Mouse (Mus musculus) testis, postnatal 10 days (tissue): ENCODE results near the gene Tmcc3.

Experiments used
- DNase-seq: peaks from one replicate; pipeline ENCODE4 v3.0.0; 2021; ENCODE audit warnings: low spot score

Tmcc3 gene

GRCm38 (mm10) chr10:94360664-94361063 is 48.9 kb downstream of the Tmcc3 start:
- DNase-seq, result no peak

GRCm38 (mm10) chr10:94371293-94371692 is 59.5 kb downstream of the Tmcc3 start:
- DNase-seq, result no peak

- DNase-seq, result no peak
Measured at GRCm38 (mm10) chr10:94376941-94377340, 65.2 kb downstream of the Tmcc3 start.

- DNase-seq, result no peak
Measured at GRCm38 (mm10) chr10:94377844-94378243, 66.1 kb downstream of the Tmcc3 start.

DNA sequence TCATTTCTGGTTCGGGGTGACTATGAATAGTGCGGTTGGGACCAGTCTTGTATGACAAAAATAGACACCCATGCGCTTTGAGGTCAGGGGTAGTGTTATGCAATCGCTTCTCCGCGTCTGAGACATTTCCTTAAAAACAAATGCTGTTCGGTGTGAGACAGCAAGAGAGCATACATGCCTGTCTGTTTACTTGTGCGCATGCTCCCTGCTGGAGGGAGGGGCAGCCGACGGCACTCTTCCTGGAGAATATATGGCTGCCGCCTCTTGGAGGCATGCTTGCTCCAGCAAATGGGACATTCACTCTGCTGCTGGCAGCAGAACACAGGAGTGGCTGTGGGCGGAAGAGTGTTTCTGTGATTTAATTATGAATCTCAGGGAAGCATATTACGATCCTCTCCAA is 66.6 kb downstream of the Tmcc3 start:
- DNase-seq, result peak; percentile 79

DNA sequence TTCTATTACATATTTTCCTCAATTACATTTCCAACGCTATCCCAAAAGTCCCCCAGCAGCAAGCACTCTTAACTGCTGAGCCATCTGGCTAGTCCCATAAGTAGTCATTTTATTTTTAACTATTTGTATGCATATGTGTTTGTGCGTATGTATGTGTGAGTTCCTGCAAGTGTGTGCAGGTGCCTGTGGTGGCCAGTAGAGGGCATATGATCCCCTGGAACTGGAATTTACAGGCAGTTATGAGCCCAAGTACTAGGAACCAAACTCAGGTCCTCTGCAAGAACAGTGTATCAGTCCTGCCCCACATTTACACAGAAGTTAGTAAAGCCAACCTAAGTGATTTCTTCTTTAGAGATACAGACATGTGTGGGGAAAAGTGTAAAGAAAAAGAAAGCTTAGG is 68.3 kb downstream of the Tmcc3 start:
- DNase-seq, result no peak

DNA sequence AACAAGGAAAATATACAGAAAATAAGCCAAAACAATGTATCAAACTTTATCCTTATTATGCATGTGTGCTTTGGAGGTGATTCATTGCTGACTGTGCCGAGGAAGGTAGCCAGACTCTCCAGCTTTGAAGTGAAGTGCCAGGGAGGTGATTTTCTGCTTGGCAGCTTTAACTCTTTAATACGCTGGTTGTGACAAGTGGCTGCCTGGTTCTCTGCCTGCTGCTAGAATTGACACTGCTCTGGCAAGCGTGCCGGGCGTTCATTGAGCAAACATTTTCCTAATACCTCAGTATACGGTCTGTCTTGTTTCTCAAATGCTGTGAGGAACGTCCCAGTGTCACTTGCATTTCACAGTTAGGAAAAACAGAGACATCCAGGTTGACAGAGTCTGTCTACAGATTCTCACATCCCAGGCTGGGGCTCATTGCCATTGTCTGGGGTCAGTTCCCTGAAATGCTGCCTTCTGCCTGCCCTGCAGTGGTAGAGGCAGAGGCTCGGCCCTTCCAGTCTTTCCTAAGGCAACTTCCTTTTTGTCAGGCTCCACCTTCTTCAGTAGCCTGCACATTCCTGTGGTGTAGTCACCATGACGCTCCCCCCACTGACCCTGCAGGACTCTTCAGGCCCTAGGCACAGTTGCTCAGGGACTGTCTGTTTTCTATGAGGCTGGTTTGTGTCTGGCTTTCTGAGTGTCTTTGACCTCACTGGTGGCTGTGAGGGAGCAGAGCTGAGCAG is 69.1 kb downstream of the Tmcc3 start:
- no peak for DNase-seq

DNA sequence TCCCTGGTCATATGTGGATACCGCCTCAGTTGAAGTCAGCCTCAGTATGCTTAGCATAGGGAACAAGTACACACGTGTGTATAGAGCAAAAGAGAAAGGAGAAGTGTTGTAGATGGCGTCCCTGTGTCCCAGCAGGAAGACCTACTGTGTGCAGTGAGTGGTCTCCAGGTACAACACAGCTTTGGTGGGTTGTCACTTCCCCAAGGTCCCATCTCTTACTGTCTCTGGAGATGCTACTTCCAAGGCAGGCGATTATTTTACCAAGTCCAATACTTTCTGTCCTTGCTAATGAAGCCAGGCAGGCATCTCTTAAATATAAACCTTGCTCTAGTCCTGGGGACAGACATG is 69.6 kb downstream of the Tmcc3 start:
- DNase-seq, result no peak

- DNase-seq, result no peak
Measured at GRCm38 (mm10) chr10:94382618-94383017, 70.9 kb downstream of the Tmcc3 start.

DNA sequence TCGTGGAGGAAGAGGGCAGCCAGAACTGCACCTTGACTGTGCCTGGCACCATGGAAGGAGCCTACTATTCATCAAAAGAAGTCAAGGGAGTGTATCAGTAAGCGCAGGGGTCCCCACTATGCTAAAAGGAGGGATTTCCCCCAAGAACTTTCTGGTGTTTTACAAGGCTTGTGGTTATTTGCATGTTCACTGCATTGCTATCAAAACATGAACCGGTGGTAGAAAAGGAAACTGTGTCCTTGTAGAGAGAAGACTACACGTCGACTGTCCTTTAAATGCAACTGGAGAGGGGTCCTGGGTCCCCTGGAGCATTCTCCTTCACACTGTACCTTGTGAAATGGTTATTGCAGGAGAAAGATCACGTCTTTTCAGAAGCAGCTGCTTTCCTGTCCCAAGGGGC is 71.8 kb downstream of the Tmcc3 start:
- DNase-seq, result no peak

DNA sequence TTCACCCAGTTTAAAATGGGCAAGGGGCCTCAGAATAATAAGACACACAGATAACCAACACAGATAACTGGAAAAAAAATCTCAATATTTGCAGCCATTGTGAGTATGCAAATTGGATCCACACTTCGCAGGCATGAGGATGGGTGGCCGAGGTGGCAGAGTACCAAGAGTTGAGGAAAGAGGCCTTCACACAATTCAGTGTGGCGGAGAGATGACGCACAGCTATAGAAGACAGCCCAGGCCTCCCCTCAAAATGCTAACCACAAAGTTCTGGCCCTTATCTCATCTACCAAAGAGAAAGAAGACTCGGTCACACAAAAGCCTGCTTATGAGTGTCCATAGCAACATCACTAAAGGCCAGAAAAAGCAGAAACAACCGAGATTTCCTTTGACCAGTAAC is 77.5 kb downstream of the Tmcc3 start:
- DNase-seq, result no peak

DNA sequence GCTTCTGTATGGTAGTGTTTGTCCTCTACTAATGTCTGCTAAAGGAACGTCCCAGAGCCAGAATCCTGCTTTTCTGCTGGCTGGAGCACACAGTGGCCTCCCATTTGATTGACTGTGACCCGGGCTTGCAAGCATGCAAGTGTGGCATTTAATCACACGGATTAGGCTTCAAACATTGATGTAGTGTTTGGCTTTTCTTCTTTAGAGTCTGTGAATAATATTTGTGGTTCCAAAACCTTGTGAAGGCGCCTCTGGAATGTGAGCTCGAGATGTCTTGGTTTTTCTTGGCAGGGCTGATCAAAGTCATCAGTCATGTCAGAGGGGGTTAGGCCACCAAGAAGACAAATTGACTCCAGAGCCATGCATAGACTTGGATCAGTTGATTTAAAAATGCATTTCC is 79.3 kb downstream of the Tmcc3 start:
- DNase-seq, result no peak

DNA sequence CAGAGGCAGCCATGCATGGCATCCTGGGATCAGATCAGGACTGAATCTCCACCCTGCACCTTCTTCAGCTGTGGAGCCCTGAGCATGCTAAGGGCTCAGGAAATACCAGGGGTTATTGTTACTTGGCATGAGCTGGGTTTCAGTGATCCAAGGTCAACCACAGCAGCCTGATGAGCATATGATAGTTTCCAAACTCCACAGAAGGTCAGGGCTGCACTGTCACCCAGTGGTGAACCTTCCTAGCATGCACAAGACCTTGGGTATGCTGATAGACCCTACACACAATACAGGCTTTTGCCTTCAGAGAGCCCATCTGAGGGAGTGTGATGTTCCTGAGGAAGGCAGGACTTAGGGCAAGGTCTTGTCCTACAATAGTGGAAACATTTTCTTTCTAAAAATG is 82.5 kb downstream of the Tmcc3 start:
- DNase-seq, result no peak

DNA sequence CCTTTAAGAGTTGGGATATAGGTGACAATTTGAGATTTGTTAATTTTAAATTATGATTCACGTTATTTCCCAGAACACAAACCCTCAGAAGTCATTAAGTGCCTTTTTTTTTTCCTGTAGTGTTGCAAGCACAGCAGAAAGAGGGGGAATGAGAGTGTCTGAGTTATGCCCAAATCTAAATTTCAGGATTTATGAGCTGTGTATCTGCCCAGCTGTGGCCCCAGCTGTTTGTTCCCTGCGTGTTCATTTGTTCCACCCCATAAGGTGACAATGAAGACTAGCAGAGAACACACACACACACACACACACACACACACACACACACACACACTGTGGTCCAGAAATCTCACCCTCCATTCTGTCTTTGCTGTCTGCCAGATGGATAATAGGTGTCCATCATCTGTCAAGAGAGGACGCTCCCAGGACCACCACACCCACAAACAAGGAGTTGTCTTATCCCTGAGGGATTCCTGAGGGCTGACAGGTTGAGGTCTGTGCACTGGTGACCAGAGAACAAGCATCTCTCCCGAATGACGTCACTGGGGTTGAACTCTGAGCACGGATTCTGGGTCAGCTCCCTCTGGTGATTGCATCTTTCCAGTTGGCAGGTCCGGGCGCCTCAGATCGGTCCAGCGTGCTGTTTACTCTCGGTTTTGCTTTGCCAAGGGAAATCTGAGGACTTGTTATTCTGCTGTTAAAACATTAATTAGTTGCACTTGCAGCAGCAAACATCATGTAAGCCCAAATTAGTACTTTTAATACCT is 86.3 kb downstream of the Tmcc3 start:
- DNase-seq, result no peak

DNA sequence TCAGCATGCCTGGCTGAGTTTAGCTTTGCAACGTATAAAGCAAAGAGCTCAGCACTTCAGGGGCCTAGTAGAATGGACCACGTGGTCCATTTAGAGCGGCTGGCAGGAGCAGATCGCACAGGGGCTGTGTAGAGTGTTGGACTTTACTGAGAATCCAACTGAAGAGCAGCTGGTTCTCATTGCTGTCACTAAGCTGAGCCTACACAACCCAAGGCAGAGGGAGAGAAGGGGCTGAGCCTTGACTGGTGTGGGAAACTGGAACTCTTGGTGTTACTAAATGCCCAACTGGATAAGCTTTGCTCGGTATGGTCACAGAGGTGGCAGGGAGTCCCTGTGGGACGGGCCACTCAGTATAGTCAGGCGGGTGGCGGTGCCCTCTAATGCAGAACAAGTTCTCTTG is 89.1 kb downstream of the Tmcc3 start:
- DNase-seq, result no peak

- no peak for DNase-seq
Measured at GRCm38 (mm10) chr10:94405456-94405855, 93.7 kb downstream of the Tmcc3 start.

GRCm38 (mm10) chr10:94406821-94407220 is 95.1 kb downstream of the Tmcc3 start:
- no peak for DNase-seq

DNA sequence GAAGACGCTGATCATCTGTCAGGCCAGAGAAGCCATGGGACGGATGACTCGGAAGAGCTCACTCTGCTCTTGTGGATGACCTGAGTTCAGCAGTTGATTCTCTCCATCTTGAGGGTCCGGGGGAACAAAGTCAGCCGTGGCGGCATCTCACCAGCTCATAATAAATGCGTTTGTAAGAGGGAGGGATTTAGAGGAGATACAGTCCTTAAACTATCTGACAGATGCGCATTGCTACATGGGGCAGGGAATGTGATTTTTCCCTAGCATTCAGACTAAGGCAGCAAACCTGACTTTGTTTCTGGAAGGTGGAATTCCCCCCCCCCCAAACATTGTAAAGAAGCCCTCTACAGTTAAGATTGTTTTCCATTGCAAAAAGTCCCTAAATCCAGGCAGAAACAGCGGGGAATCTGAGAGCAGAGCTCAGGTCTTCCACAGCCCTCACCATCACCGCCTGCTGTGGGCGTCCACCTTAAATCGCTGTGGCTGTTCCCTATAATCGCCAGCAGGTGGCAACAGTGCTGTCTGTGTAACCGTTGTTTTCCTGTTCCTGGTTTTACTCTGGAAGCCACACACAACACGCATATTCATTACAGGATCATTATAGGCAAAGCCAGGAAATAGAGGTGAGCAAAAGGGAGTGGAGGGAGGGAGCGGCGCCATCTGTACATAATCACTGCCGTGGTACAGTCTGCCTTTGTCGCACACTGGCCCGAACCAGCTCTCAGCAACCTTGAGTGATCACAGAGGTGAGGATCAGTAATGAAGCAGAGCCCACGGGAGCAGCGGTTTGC is 96.8 kb downstream of the Tmcc3 start:
- peak; percentile 77 for DNase-seq

- no peak for DNase-seq
Measured at GRCm38 (mm10) chr10:94409661-94410060, 97.9 kb downstream of the Tmcc3 start.

GRCm38 (mm10) chr10:94411594-94411993 is 99.8 kb downstream of the Tmcc3 start:
- no peak for DNase-seq

- peak; percentile 53 for DNase-seq
Measured at GRCm38 (mm10) chr10:94413770-94414651, 102.3 kb downstream of the Tmcc3 start.
